Mouse (Mus musculus) adrenal gland, postnatal 4 days (tissue): ENCODE data around the gene Pycr1. TPM values are rescaled to one million over a fixed set of nuclear protein-coding genes. Genes with fewer than 3 reads are reported as not detected.

ENCODE experiments used
- DNase-seq, 2 experiments: peaks; one replicate each; pipeline ENCODE4 v3.0.0; 2021 to 2022; ENCODE audit warnings: low spot score in 2 of 2, mixed read lengths in 2 of 2
- microRNA-seq: library from miRNA; unstranded; fragments of <30 nt; microRNA quantifications from one replicate; pipeline ENCODE4 v1.2.0, GENCODE M21; 2021
- total RNA-seq, 2 experiments: library from RNA; stranded (reverse); gene quantifications; 2 replicates each; pipeline ENCODE4 v1.2.3; 2021

Gene Pycr1
- total RNA-seq, 2 experiments from 2014 or later: 5.4 to 8.6 TPM

DNA sequence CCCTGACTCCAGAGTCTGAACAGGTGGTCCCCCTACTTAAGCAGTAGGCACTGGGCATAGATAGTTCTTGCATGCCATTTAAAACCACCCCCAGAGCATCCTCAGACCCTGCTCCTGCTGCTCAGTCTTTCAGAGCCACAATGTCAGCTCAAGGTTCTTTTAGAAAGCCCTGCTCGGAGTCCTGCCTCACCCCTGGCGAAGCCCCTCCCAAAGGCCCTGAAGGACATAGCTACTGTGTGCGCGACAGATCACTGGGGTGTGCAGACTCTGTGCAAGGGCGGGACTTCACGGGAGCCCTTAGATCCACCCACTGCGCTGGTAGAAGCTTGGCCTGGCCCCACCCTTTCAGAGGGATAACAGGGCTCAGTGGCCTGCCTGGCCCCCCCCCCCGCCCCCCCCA is 34.3 kb downstream of the Pycr1 start:
- DNase-seq: no peak

DNA sequence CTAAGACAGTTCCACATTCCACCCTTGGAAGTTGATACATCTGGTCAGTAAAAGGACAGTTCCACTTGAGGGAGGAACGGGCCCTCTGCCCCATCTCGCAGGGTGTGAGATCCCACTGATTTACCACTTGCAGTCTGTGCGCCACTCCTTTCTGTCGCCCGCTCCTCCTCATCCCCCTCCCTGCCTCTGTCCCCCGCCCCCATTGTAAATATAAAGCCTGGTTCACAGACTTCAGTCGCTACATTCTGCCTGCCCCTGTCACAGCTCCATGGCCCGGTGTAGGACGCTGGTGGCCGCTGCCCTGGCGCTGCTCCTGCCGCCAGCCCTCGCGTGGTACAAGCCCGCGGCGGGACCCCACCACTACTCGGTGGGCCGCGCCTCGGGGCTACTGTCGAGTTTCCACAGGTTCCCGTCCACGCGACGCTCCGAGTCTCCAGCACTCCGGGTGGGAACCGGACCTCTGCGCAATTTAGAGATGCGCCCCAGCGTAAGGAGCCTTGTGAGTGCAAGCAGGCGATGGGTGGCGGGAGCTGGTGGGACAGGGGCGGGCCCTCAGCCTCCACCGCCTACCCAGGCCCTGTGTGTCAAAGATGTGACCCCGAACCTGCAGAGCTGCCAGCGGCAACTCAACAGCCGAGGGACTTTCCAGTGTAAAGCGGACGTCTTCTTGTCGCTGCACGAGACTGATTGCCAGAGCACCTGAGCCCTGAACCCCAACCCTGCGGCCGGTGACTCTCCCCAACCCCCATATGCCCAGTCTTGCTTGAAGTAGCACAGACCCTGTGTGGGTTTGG is 35.1 kb downstream of the Pycr1 start, which contains the start of gene Npb:
Gene Npb, plus strand, starts transcription at position 237 of the 794 bp plus-strand sequence.
- no peak for DNase-seq

DNA sequence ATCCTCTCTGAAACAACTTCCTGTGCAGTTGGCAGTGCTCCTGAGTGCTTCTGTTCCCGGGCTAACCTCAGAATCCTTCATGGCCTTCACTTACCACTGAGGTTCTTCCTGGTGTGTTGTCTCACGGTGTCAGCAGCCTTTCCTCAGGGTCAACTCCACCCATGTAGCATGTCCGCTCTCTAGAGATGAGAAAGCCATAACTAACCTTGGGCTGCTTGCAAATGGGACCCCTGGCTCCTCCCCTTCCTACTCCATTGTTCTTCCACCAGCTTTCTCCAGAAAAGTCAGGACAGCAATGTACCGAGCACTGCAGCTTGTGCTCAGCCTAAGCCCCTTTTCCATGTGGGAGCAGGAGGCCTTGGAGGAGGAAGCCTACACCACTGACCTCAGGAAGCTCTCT is 36.8 kb downstream of the Pycr1 start:
- DNase-seq: no peak

DNA sequence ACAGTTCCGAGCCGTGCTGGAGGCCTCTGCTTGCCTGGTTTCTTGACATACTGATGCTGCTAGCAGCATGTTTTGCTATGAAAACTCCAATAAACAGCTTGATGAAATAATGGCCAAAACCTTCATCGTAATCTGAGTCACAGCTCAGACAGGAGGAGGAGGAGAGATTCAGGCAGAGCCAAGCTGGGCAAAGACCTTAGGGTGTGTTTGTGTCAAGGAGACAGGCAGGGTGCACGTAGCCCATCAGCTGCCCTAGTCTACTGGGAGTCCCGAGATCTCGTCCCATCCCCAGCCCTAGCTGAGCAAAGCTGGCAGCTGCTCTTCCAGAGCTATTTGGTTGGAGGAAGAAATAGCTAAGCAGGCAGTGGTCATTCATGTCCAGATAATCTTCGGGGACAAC is 37.9 kb downstream of the Pycr1 start:
- no peak for DNase-seq

DNA sequence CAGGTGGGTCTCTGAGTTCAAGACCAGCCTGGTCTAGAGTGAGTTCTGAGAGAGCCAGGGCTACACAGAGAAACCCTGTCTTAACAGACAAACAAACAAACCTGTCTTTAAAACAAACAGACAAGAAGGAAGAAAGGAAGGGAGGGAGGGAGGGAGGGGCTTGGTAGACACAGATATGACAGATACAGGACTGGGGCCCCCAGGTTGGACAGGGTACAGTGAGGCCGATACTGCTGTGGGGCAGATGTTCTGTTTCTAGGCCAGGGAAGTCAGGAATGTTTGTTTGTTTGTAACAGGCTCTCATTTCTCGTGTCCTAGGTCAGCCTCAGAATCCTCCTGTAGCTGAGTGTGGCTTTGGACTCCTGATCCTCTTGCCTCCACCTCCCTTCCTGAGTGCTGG is 40.0 kb downstream of the Pycr1 start:
- DNase-seq: no peak

DNA sequence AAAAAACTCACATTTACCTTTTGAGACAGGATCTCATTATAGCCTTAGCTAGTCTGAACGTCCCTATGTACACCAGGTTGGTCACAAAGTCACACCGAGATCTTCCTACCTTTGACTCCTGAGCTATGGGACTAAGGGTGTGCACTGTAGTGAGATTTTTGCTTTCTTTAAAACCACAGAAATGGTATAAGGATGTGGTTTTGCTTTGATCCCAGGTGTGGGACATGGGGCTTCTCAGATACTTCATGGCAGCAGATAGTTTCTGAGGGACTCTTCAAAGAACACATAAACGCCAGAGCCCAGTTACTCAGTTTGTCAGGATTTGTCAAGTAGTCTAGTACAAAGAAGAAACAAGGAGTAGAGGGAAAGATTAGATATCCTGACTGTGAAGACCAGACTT is 42.9 kb downstream of the Pycr1 start:
- DNase-seq: no peak

DNA sequence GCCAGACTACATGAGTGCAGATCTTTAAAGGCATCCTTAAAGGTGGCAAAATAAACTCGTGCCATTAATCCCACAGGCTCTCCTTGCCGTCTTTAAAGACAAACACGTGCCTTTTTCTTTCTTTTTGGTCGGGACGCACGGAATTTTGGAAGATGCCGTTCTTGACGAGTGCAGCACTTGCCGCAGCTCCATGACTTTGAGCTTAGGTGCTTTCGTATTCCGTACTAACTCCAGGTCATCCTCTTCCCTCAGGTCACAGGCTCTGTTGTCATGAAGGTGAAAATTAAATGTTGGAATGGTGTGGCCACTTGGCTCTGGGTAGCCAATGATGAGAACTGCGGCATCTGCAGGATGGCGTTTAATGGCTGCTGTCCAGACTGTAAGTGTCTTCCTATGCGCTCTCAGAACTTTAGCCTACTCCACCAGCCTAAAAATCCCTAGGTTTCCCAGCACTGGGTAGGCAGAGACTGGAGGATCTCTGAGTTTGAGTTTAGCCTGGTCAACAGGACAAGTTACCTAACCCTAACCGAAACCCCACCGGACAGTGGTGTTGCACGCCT is 44.5 kb downstream of the Pycr1 start:
- no peak for DNase-seq

DNA sequence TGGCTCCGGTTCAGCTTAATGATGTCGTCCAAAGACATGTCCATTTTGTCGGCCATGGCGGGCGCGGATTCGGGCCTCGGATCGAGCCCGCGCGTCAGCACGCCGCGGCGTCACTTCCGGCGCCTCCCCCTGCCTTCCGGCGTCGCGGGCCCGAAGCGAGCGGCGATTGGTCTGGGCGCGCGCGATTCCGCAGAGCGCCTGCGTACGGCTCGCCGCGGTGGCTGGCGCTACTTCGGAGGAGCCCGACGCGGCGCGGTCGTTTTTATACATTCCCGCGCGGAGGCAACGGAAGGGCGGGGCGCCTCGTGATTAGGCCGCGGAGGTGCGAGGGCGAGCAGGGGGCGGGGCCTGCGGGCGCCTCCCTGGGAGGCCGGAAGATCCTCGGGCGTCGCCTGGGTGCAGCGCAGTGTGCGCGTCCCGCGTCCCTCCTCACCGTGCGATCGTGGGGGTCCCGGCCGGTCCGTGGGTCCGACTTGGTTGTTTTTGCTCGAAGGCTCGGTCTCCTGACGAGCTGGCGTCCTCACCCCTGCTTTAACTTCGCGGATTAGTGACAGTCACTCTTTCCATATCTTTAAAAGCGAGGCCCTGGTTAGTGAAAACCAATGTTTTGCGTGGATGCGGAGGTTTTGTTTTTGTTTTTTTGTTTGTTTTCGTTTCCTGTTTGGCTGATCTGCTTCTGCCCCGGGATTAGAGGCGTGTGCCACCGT is 45.1 kb downstream of the Pycr1 start, which contains the start of the genes Alyref and Anapc11:
Gene Alyref, minus strand, starts transcription at position 83 of the 707 bp plus-strand sequence.
Gene Anapc11, plus strand, starts transcription at position 139 of the 707 bp plus-strand sequence.
- DNase-seq: peak; percentile 87 to 95

DNA sequence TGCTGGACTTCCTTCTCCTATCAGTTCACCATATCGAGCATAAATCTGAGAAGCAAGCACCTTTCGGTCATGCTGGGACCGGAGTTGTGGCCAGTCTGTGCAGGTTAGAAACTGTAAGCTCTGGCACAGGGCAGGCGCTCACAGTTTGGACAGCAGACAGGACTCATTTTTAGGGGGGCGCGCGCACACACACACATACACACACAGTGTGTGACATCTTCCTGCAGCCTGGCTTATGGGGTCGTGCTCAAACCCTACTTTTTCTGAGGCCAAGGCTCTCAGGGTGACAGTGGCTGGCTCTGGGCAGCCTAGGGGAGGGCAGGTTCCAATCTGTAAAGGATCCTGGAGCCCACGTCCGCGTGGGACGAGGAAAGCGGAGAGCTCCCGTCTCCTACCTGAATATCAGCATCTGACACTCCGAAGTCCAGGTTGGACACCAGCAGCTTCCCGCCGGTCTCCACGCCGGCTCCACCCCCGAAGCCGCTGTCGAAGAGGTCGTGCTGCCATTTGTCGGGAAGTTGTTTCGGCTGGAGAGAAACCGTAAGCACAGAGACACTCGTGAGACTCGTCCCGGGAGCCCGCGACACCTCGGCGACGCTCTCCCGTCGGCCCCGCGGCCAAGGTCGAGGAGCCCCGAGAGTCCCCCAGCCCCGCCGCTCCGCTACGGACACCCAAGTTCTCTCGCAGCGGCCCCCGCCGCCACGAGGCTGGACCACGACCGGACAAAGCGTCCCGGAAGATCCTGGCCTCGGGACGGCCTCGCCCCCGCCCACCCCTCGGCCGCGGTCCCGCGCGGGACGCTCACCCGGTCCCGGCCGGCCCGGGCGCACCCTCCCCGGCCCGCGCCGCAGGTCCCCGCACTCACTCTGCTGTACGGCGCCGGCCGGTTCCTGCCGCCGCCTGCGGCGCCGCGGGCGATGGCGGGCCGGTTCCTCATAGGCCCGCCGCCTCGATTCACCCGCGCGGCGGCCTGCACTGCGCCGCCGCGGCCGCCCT is 46.0 kb downstream of the Pycr1 start:
- no peak for DNase-seq

DNA sequence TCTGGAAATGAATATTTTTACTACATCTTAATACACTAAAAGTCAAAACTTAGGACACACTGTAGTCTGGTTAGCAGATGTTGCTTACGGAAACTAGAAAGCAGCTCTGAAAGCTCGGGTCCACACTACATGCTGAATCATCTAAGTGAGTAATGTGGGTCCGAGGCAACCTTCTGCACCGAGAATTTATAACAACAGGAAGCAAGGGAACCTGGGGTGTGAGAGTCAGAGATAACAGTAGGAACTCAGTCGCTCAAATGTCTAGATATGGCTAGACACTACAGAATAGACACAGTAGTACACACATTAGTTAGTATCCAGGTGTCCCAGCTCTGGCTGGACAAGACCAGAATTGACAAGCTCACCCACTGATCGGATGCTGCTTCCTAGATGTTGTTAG is 55.0 kb downstream of the Pycr1 start:
- DNase-seq: no peak

Small RNAs within 50 kb of the gene (microRNA-seq; reads per million reads assigned to microRNA genes)
- not detected for gene Mir6936

Other genes with a start within 250 kb of the Pycr1 start
- 10 to 100 TPM; 76.3 to 77.5 TPM for gene Nploc4, start 206.1 kb downstream of the Pycr1 start, total RNA-seq
- 10 to 100 TPM in 1 of 2 experiments, 1 to 10 TPM in 1; 7.1 to 10.2 TPM for gene Tspan10, start 201.1 kb downstream of the Pycr1 start, total RNA-seq
- gene Pde6g, start 190.3 kb downstream of the Pycr1 start, total RNA-seq: under 1 TPM in 1 of 2 experiments, not detected in 1; 0.25 TPM
- gene Oxld1, start 185.7 kb downstream of the Pycr1 start, total RNA-seq: 10 to 100 TPM; 34.6 to 43.3 TPM
- gene Ccdc137, start 185.7 kb downstream of the Pycr1 start, total RNA-seq: 10 to 100 TPM; 19.0 to 21.4 TPM
- gene Arl16, start 176.2 kb downstream of the Pycr1 start, total RNA-seq: 10 to 100 TPM; 24.4 to 26.8 TPM
- gene Mrpl12, start 159.2 kb downstream of the Pycr1 start, total RNA-seq: 100 to 1,000 TPM; 105 to 107 TPM
- gene Slc25a10, start 151.9 kb downstream of the Pycr1 start, total RNA-seq: 100 to 1,000 TPM; 102 to 103 TPM
- 1 to 10 TPM; 2.5 to 9.8 TPM for gene Gcgr, start 113.1 kb downstream of the Pycr1 start, total RNA-seq
- 10 to 100 TPM; 80.6 to 84.2 TPM for gene Mcrip1, start 94.0 kb downstream of the Pycr1 start, total RNA-seq
- 1 to 10 TPM; 1.3 to 5.6 TPM for gene Ppp1r27, start 92.6 kb downstream of the Pycr1 start, total RNA-seq
- 100 to 1,000 TPM; 531 to 539 TPM for gene P4hb, start 70.5 kb downstream of the Pycr1 start, total RNA-seq
- 100 to 1,000 TPM; 321 to 354 TPM for gene Arhgdia, start 62.1 kb downstream of the Pycr1 start, total RNA-seq
- 100 to 1,000 TPM; 136 to 169 TPM for gene Alyref, start 45.4 kb downstream of the Pycr1 start, total RNA-seq
- 10 to 100 TPM; 87.4 to 90.7 TPM for gene Anapc11, start 45.3 kb downstream of the Pycr1 start, total RNA-seq
- 1 to 10 TPM; 2.4 to 5.4 TPM for gene Npb, start 35.3 kb downstream of the Pycr1 start, total RNA-seq
- gene Pcyt2, start 25.8 kb downstream of the Pycr1 start, total RNA-seq: 100 to 1,000 TPM; 135 to 144 TPM
- gene Sirt7, start 18.5 kb downstream of the Pycr1 start, total RNA-seq: 10 to 100 TPM; 49.0 to 58.1 TPM
- gene Mafg, start 10.2 kb downstream of the Pycr1 start, total RNA-seq: 10 to 100 TPM; 51.4 to 56.0 TPM
- gene Myadml2, start 4.4 kb upstream of the Pycr1 start, total RNA-seq: 1 to 10 TPM; 1.4 to 3.8 TPM
- gene Notum, start 17.4 kb upstream of the Pycr1 start, total RNA-seq: 10 to 100 TPM in 1 of 2 experiments, 1 to 10 TPM in 1; 8.6 to 14.8 TPM
- 100 to 1,000 TPM; 108 to 110 TPM for gene Aspscr1, start 29.2 kb upstream of the Pycr1 start, total RNA-seq
- 10 to 100 TPM; 49.5 to 52.5 TPM for gene Cenpx, start 70.0 kb upstream of the Pycr1 start, total RNA-seq
- gene Lrrc45, start 70.2 kb upstream of the Pycr1 start, total RNA-seq: 10 to 100 TPM; 44.2 to 44.8 TPM
- 10 to 100 TPM; 12.7 to 17.4 TPM for gene Rac3, start 77.7 kb upstream of the Pycr1 start, total RNA-seq
- gene Dcxr, start 83.5 kb upstream of the Pycr1 start, total RNA-seq: 10 to 100 TPM; 40.9 to 43.3 TPM
- 1 to 10 TPM; 7.4 to 7.8 TPM for gene Cbr2, start 88.3 kb upstream of the Pycr1 start, total RNA-seq
- 10 to 100 TPM; 20.2 to 49.6 TPM for gene Hmga1b, start 119.0 kb upstream of the Pycr1 start, total RNA-seq
- 10 to 100 TPM; 18.9 to 22.7 TPM for gene Rfng, start 140.4 kb upstream of the Pycr1 start, total RNA-seq
- 100 to 1,000 TPM; 109 to 111 TPM for gene Gps1, start 140.5 kb upstream of the Pycr1 start, total RNA-seq
- 10 to 100 TPM; 66.8 to 71.1 TPM for gene Dus1l, start 152.6 kb upstream of the Pycr1 start, total RNA-seq
- 10 to 100 TPM; 86.7 to 96.3 TPM for gene Fasn, start 180.8 kb upstream of the Pycr1 start, total RNA-seq